Mouse (Mus musculus) embryonic facial prominence, embryonic 11.5 days (tissue): ENCODE data around the gene Cnn3. TPM values are rescaled to one million over a fixed set of nuclear protein-coding genes. Genes with fewer than 3 reads are reported as not detected.

Source experiments
- ATAC-seq: fragments of 200-750 bp; cut with Nextera tagmentation; replicated peaks from 2 replicates; pipeline ENCODE4 v1.8.0; 2017; ENCODE audit warnings: low read depth; ENCODE audit not compliant: insufficient number of reproducible peaks, low FRiP score, low TSS enrichment
- DNase-seq: peaks from one replicate; pipeline ENCODE4 v3.0.0-alpha.2; 2015; ENCODE audit warnings: low spot score
- H3K27ac ChIP-seq: fragments of 300-500 bp; sonication (generic); replicated peaks from 2 replicates; pipeline ENCODE4 v1.5.1; 2014; ENCODE audit warnings: mild to moderate bottlenecking, low read depth, low read length, control low read depth
- H3K27me3 ChIP-seq: fragments of 300-500 bp; sonication (generic); 2 replicates; pipeline ENCODE4 v1.6.1; 2014; ENCODE audit warnings: mild to moderate bottlenecking, low read length, moderate library complexity, mixed read lengths; ENCODE audit not compliant: control insufficient read depth, insufficient read depth
- H3K36me3 ChIP-seq: fragments of 300-500 bp; sonication (generic); replicated peaks from 2 replicates; pipeline ENCODE4 v1.6.1; 2014; ENCODE audit warnings: low read depth, mild to moderate bottlenecking, low read length, moderate library complexity, mixed read lengths; ENCODE audit not compliant: control insufficient read depth, insufficient read depth
- H3K4me1 ChIP-seq: fragments of 300-500 bp; sonication (generic); 2 replicates; pipeline ENCODE4 v1.6.1; 2014; ENCODE audit warnings: low read length, mixed read lengths; ENCODE audit not compliant: control insufficient read depth, insufficient read depth
- H3K4me2 ChIP-seq: fragments of 300-500 bp; sonication (generic); 2 replicates; pipeline ENCODE4 v1.6.1; 2014; ENCODE audit warnings: low read depth, mild to moderate bottlenecking, control low read depth, low read length, moderate library complexity
- H3K4me3 ChIP-seq: fragments of 300-500 bp; sonication (generic); 2 replicates; pipeline ENCODE4 v1.5.1; 2014; ENCODE audit warnings: low read depth, low read length, control low read depth
- H3K9ac ChIP-seq: fragments of 300-500 bp; sonication (generic); replicated peaks from 2 replicates; pipeline ENCODE4 v1.6.1; 2014; ENCODE audit warnings: mild to moderate bottlenecking, control low read depth, low read length
- H3K9me3 ChIP-seq: fragments of 300-500 bp; sonication (generic); replicated peaks from 2 replicates; pipeline ENCODE4 v1.6.1; 2016; ENCODE audit warnings: mild to moderate bottlenecking, low read length, inconsistent platforms, mixed read lengths; ENCODE audit not compliant: control insufficient read depth
- WGBS: fragments of 180-500 bp; shearing (Covaris S2); extraction: QIAGEN DNeasy Blood & Tissue Kit; methylation state at CpG from one replicate; pipeline ENCODE4 v1.1.7; 2014; 5-methylcytosine and 5-hydroxymethylcytosine counted together
- polyA plus RNA-seq: library from polyadenylated mRNA; unstranded; fragments of >200 nt; fragmentation: Nextera tagmentation; extraction: Ambion mirVana; gene quantifications from 2 replicates; pipeline ENCODE4 v1.2.1, GENCODE M21; 2014

Cnn3 gene
- polyA plus RNA-seq, 1 experiment from 2014 or later = 1,113 TPM

DNA sequence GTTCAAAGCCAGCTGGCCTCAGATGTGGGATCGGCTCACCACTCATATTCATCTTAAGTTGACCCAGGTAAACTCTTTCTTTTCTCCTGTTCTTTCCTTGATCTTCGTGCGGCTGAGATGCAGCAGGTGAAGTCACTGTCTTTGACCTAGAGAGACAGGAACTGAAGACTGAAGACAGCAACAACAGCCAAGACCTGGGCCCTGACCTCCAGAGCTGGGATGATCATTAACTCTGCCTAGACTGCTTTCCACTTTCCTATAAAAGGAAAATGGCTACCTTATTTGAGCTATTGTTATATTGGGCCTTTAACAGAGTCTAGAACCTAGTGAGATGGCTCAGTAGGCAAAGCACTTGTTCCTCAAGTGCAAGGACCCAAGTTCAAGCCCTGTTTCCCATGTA lies 17.9 kb upstream of the Cnn3 start:
- Histone ChIP-seq H3K4me2 (no peak overlapping the region), H3K9me3 (no peaks in the 10 kb centered on the region), H3K4me1 (no peaks in the 10 kb centered on the region), H3K36me3 (no peaks in the 10 kb centered on the region), H3K9ac (no peak overlapping the region), H3K27ac (no peak overlapping the region), H3K27me3 (no peaks in the 10 kb centered on the region), H3K4me3 (no peak overlapping the region)
- no peak for DNase-seq
- ATAC-seq = no peak
- WGBS = 77% methylated on average over 3 of the region's 3 CpGs

DNA sequence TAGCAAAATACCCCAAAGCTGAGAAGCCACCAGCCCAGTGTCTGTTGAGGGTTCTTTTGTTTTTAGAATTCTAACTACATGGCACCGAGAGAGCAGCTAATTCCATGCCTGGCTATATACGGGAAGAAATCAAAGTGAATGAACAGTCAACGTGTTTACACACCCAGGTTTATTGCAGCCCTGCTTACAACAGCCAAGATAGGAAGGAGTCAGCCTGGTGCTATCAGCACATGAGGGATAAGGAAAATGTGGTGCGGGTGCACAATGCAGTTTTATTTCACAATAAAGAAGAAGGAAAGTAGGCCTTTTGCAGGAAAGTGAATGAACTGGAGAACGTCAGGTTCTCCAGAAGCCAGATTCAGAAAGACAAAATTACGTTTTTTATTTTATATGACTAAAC lies 14.8 kb upstream of the Cnn3 start:
- Histone ChIP-seq H3K9me3 (no peaks in the 10 kb centered on the region), H3K36me3 (no peaks in the 10 kb centered on the region), H3K9ac (no peak overlapping the region), H3K4me2 (no peak overlapping the region), H3K27ac (no peak overlapping the region), H3K4me1 (no peaks in the 10 kb centered on the region), H3K27me3 (no peaks in the 10 kb centered on the region), H3K4me3 (no peak overlapping the region)
- WGBS = 83% methylated on average over 6 of the region's 6 CpGs
- ATAC-seq (no peak), DNase-seq (no peak)

DNA sequence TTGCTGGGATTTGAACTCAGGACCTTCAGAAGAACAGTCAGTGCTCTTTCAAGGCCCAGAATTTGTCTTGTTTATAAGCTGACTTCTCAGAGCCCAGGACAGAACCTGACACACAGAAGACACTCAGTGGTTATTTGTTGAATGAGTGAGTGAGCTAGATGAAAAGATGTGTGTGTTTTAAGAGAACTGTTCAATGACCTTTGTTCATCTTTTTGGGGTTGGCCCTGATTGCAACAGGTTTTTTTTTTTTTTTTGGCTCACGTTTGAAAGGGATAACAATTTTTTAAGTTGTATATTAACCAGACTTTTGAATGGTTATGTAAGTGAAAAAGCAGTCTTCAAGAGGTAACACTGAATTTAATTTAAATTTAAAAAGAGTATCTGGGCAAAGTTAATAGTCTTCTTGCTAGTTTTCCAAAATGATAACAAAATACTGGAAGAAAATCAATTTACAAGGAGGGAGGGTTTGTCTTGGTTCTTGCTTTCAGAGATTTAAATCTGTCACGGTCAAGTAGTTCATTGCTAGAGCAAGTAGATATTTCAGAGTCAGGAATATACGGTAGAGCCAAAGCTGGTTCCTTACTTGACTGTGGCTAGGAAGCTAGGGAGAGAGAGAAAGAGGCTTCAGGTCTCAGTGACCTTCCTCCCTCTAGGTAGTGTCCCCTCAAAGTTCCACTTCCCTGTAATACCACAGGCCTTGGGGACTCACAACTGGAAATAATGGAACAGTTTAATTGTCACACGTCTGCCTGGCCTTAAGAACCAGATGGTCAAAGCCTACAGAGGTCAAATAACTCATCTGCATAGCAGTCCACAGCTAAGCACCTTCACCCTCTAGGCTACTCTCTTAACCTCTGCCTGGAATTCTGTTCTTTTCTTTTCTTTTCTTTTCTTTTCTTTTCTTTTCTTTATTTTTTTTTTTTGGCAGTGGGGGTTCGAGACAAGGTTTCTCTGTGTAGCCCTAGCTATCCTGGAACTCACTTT lies 9.8 kb upstream of the Cnn3 start:
- no peak overlapping the region for H3K27ac ChIP-seq
- DNase-seq = no peak
- H3K9me3 ChIP-seq = no peaks in the 10 kb centered on the region
- H3K4me2 ChIP-seq = no peak overlapping the region
- ATAC-seq = no peak
- no peaks in the 10 kb centered on the region for H3K36me3 ChIP-seq
- H3K9ac ChIP-seq = no peak overlapping the region
- no peaks in the 10 kb centered on the region for H3K27me3 ChIP-seq
- 70% methylated on average over 5 of the region's 5 CpGs for WGBS
- no peak overlapping the region for H3K4me3 ChIP-seq
- no peaks in the 10 kb centered on the region for H3K4me1 ChIP-seq

DNA sequence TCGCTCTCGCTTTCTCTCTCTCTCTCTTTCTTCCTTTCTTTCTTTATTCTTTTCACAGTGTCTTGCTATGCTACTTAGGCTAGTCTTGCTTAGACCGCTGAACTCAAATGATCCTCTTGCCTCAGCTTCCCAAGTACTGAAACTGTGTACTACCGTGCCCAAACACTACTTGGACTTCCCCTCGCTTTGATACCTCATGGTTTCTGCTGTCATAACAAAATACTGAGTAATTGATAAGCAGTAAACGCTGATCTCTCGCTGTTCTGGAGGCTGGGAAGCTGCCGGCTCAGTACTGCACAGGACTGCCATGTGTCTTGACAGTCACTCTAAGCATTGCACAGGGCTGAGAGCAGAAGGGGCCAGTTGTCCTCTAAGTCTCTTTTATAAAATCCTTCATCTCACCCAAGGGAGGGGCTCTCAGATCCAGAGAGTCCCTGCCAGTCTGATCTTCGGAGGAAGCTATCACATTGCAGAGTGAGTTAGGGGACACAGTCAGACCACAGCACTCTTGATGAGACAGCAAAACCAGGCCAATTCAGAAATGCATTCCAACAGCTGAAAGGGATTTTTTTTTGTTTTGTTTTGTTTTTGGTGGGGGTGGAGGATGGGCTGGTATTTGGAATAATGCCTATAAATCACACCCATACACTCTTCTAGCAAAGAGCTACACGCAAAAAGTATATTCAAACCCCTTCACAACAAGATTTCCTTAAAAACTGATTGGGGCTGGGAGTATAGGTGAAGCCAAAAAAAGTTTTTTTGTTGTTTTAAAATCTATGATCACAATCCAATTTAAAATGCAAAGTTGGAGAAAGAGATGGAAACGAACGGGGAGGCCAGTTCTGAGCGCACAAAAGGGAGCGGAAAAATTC lies 8.7 kb upstream of the Cnn3 start:
- H3K4me2 ChIP-seq = no peak overlapping the region
- no peaks in the 10 kb centered on the region for H3K9me3 ChIP-seq
- no peaks in the 10 kb centered on the region for H3K4me1 ChIP-seq
- no peak for DNase-seq
- no peak overlapping the region for H3K4me3 ChIP-seq
- no peaks in the 10 kb centered on the region for H3K27me3 ChIP-seq
- no peaks in the 10 kb centered on the region for H3K36me3 ChIP-seq
- no peak overlapping the region for H3K9ac ChIP-seq
- 63% methylated on average over 14 of the region's 14 CpGs for WGBS
- ATAC-seq = peak; percentile 40; the same call in 1 of the 2 replicates
- H3K27ac ChIP-seq = no peak overlapping the region

DNA sequence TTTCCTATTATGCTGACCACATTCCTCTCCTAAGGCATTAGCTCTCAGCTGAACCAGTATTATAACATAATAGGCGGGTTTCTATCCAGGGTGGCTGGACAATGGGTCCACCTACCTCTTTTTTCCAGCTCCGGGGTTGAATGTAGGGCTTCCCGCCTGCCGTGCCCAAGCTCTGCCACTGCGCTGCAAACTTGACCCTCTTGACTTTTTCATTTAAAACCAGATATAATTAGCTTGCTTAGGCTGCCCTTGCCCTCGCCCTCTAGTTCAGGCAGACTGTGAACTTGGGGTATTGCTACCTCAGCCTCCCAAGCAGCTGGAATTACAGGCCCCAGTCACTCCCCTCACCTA lies 8.1 kb upstream of the Cnn3 start:
- H3K4me2 ChIP-seq = no peak overlapping the region
- ATAC-seq (no peak), DNase-seq (peak; percentile 36)
- H3K4me3 ChIP-seq = no peak overlapping the region
- H3K9me3 ChIP-seq = no peaks in the 10 kb centered on the region
- WGBS = 39% methylated on average over 6 of the region's 6 CpGs
- H3K27me3 ChIP-seq = no peaks in the 10 kb centered on the region
- no peaks in the 10 kb centered on the region for H3K36me3 ChIP-seq
- no peak overlapping the region for H3K9ac ChIP-seq
- no peak overlapping the region for H3K27ac ChIP-seq
- no peaks in the 10 kb centered on the region for H3K4me1 ChIP-seq

DNA sequence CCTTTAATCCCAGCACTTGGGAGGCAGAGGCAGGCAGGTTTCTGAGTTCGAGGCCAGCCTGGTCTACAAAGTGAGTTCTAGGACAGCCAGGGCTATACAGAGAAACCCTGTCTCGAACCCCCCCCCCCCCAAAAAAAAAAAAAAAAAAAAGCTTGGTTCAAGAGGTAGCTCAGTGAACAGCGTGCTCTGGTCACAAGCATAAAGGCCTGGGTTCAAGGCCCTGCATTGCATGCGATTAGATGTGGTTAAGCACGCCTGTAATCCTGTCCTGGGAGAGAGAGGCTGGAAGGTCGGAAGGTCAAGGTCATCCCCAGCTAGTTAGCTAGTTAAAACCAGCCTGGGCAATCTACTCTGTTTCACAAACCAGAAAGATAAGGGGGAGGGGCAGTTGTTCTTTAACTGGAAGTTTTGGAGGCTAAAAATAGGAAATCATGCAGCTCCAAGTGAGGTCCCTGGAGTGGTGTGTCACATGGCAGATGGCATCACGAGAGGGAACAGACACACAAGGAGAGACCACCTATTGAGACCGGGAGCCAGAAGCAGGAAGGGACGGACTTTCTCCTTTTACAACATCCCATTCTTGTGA lies 7.4 kb upstream of the Cnn3 start:
- Histone ChIP-seq H3K9ac (no peak overlapping the region), H3K27ac (no peak overlapping the region), H3K36me3 (no peaks in the 10 kb centered on the region), H3K27me3 (no peaks in the 10 kb centered on the region), H3K9me3 (no peaks in the 10 kb centered on the region), H3K4me2 (no peak overlapping the region), H3K4me3 (no peak overlapping the region), H3K4me1 (no peaks in the 10 kb centered on the region)
- ATAC-seq = no peak; the same call in none of the 2 replicates
- 68% methylated on average over 9 of the region's 9 CpGs for WGBS
- DNase-seq = no peak

DNA sequence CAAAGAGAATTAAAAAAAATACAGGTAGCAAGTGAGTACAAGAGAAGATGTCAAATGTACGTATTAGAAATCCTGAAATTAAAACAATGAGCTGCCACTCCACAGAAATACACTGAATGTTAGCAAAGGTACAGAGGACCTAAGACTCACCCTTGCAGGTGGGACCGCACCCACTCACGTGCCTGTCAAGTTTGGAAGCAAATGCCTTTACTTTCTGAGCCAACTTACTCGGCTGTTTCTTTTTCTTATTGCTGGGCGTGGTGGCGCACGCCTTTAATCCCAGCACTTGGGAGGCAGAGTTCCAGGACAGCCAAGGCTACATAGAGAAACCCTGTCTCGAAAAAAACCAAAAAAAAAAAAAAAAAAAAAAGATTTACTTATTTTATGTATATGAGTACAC lies 3.9 kb upstream of the Cnn3 start:
- no peak for DNase-seq
- 81% methylated on average over 8 of the region's 8 CpGs for WGBS
- no peaks in the 10 kb centered on the region for H3K9me3 ChIP-seq
- no peaks in the 10 kb centered on the region for H3K36me3 ChIP-seq
- no peaks in the 10 kb centered on the region for H3K4me1 ChIP-seq
- no peak overlapping the region for H3K9ac ChIP-seq
- H3K27ac ChIP-seq = no peak overlapping the region
- H3K4me2 ChIP-seq = no peak overlapping the region
- no peak for ATAC-seq
- no peak overlapping the region for H3K4me3 ChIP-seq
- no peaks in the 10 kb centered on the region for H3K27me3 ChIP-seq
